ENCODE assay signal across 25 mouse cellular contexts in genomic region chr7:132681831-132682230, GRCm38 (mm10).
"Had no signal": no experiment of that assay in that cellular context is flagged by ENCODE, and none has a peak within 500 bp of the region (broad histone marks: within the 10 kb centered on the region; RNA-seq: fewer than 3 reads in every experiment).

No protein-coding gene starts in this region.

- ATAC-seq: hindbrain, embryonic 16.5 days; inflammation-experienced regulatory T-cells, adult 6 months; intestine, embryonic 15.5 days; intestine, postnatal 0 days had no signal

- H3K36me3 ChIP-seq: heart, embryonic 10.5 days; heart, embryonic 12.5 days; hindbrain, embryonic 10.5 days; hindbrain, embryonic 12.5 days; intestine, embryonic 15.5 days; limb, embryonic 10.5 days; limb, embryonic 12.5 days; liver, embryonic 13.5 days had no signal

- H3K4me3 ChIP-seq: gastrocnemius, adult 2 months; heart, embryonic 10.5 days; heart, embryonic 12.5 days; hindbrain, embryonic 10.5 days; hindbrain, embryonic 12.5 days; intestine, embryonic 15.5 days; layer of hippocampus, adult 2 months; left cerebral cortex, adult 2 months; limb, embryonic 10.5 days; limb, embryonic 12.5 days; liver, embryonic 13.5 days had no signal

- H3K9ac ChIP-seq: heart, embryonic 12.5 days; hindbrain, embryonic 12.5 days; hindbrain, embryonic 14.5 days; intestine, embryonic 15.5 days; limb, embryonic 12.5 days; liver, embryonic 13.5 days had no signal

- DNase-seq: gastrocnemius, adult 2 months; gastrocnemius, postnatal 10 days; gastrocnemius, postnatal 25 days; heart, postnatal 4 days; kidney, adult 18-20 months; kidney, adult 8-10 months; kidney, postnatal 10 days; kidney, postnatal 25 days; kidney, postnatal 4 days; liver; liver, embryonic 13.5 days had no signal

- H3K27me3 ChIP-seq: heart, embryonic 12.5 days; hindbrain, embryonic 12.5 days; intestine, embryonic 15.5 days; limb, embryonic 12.5 days; liver, embryonic 13.5 days had no signal

- H3K4me2 ChIP-seq: heart, embryonic 12.5 days; hindbrain, embryonic 12.5 days; hindbrain, embryonic 14.5 days; intestine, embryonic 15.5 days; limb, embryonic 12.5 days; liver, embryonic 11.5 days; liver, embryonic 13.5 days had no signal

- H3K9me3 ChIP-seq: heart, embryonic 10.5 days; heart, embryonic 12.5 days; hindbrain, embryonic 10.5 days; hindbrain, embryonic 12.5 days; intestine, embryonic 15.5 days; limb, embryonic 10.5 days; limb, embryonic 12.5 days; liver, embryonic 13.5 days had no signal

- H3K4me1 ChIP-seq: hindbrain, embryonic 10.5 days; hindbrain, embryonic 12.5 days; intestine, embryonic 15.5 days had no signal

- H3K27ac ChIP-seq: gastrocnemius, adult 2 months; heart, embryonic 10.5 days; hindbrain, embryonic 10.5 days; hindbrain, embryonic 12.5 days; hindbrain, embryonic 14.5 days; intestine, embryonic 15.5 days; layer of hippocampus, adult 2 months; left cerebral cortex, adult 2 months; limb, embryonic 10.5 days; limb, embryonic 12.5 days; liver, embryonic 13.5 days had no signal
